8 mouse cellular contexts compared by ENCODE assay signal in the genomic region with DNA sequence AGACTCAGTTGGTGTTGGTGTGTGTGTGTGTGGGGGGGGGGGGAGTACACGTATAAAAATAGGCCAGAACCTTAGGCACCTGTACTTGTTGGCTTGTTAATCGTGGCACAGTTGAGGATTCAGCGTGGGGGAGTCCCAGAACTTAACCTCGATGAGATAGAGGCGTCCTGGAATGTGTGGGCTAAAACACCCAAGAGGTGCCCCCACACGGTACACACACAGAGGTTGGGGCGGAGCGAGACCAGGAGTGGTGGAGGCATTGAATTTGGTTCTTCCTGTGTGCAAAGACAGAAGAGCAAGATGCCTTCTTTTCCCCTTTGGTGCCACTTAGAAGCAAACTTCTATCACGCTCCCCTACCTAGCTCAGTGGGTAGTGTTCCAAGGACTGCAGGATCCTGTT. TPM values are rescaled to one million over a fixed set of nuclear protein-coding genes. Genes with fewer than 3 reads are reported as not detected.
DNase-seq lines count a peak whose midpoint lies in the region; ATAC-seq and TF ChIP-seq lines count a peak whose summit lies in the region.

No protein-coding gene starts in this region.

- TF ChIP-seq EP300 in lung, postnatal 0 days (IDR thresholded peaks at IDR 0.05): no peak

- no peak for DNase-seq in lung, postnatal 0 days (ENCODE audit: low spot score)
- no peak for DNase-seq in lung, postnatal 36 days
- DNase-seq in thymus, adult 18-20 months: peak; percentile 26 to 30
- DNase-seq in right cerebral cortex, postnatal 25 days: no peak
- DNase-seq in adrenal gland, adult 8-10 months: no peak
- DNase-seq in adrenal gland, adult 2 months: no peak

- H3K27ac ChIP-seq in lung, postnatal 0 days (ENCODE audit: low read length): no peak overlapping the region
- H3K27ac ChIP-seq in embryonic facial prominence, embryonic 15.5 days (replicated peaks): no peak overlapping the region
- H3K27ac ChIP-seq in limb, embryonic 15.5 days: peak overlapping the region; percentile 68

- peak; percentile 4; the same call in 1 of the 2 replicates for ATAC-seq in lung, postnatal 0 days
- ATAC-seq in embryonic facial prominence, embryonic 15.5 days (ENCODE audit: insufficient number of reproducible peaks, low FRiP score, low TSS enrichment, low read depth): no peak
- ATAC-seq in limb, embryonic 15.5 days (ENCODE audit: insufficient number of reproducible peaks, low FRiP score, low TSS enrichment, low read depth): no peak

- peak overlapping the region; percentile 43; the same call in 1 of the 2 replicates for H3K4me3 ChIP-seq in lung, postnatal 0 days (ENCODE audit: low read depth, low read length)
- H3K4me3 ChIP-seq in embryonic facial prominence, embryonic 15.5 days (replicated peaks): peak overlapping the region; percentile 55
- peak overlapping the region; percentile 52 for H3K4me3 ChIP-seq in limb, embryonic 15.5 days

- TF ChIP-seq CTCF in lung, postnatal 0 days (IDR thresholded peaks at IDR 0.05): no peak

- no peaks in the 10 kb centered on the region for H3K4me1 ChIP-seq in lung, postnatal 0 days (ENCODE audit: insufficient read depth, low read depth, low read length)
- H3K4me1 ChIP-seq in embryonic facial prominence, embryonic 15.5 days: 0 out of 2 replicates have a peak, but pooled peaks cover 3% of the 10 kb centered on the region
- H3K4me1 ChIP-seq in limb, embryonic 15.5 days: 0 out of 2 replicates have a peak, but pooled peaks cover 4% of the 10 kb centered on the region

- H3K27me3 ChIP-seq in lung, postnatal 0 days (replicated peaks; ENCODE audit: insufficient read depth, low read length): no peaks in the 10 kb centered on the region
- H3K27me3 ChIP-seq in embryonic facial prominence, embryonic 15.5 days: 0 out of 2 replicates have a peak, but pooled peaks cover 4% of the 10 kb centered on the region
- no peaks in the 10 kb centered on the region for H3K27me3 ChIP-seq in limb, embryonic 15.5 days

- 54% methylated on average over 8 of the region's 9 CpGs for WGBS in lung, postnatal 0 days
- WGBS in embryonic facial prominence, embryonic 15.5 days: 47% methylated on average over 9 of the region's 9 CpGs
- 41% methylated on average over 9 of the region's 9 CpGs for WGBS in limb, embryonic 15.5 days

- H3K9ac ChIP-seq in lung, postnatal 0 days (replicated peaks; ENCODE audit: low read depth): no peak overlapping the region
- H3K9ac ChIP-seq in embryonic facial prominence, embryonic 15.5 days: 0 out of 2 replicates have a peak overlapping the region, but pooled peaks have one; percentile 18
- peak overlapping the region; percentile 39; the same call in 1 of the 2 replicates for H3K9ac ChIP-seq in limb, embryonic 15.5 days

- H3K9me3 ChIP-seq in lung, postnatal 0 days (ENCODE audit: low read length): no peaks in the 10 kb centered on the region
- H3K9me3 ChIP-seq in embryonic facial prominence, embryonic 15.5 days (replicated peaks): no peaks in the 10 kb centered on the region
- H3K9me3 ChIP-seq in limb, embryonic 15.5 days: no peaks in the 10 kb centered on the region

- H3K4me2 ChIP-seq in lung, postnatal 0 days (replicated peaks; ENCODE audit: low read depth, low read length): peak overlapping the region; percentile 71
- peak overlapping the region; percentile 64 for H3K4me2 ChIP-seq in embryonic facial prominence, embryonic 15.5 days (replicated peaks)
- peak overlapping the region; percentile 51 for H3K4me2 ChIP-seq in limb, embryonic 15.5 days

- no peaks in the 10 kb centered on the region for H3K36me3 ChIP-seq in lung, postnatal 0 days (ENCODE audit: insufficient read depth, low read length)
- H3K36me3 ChIP-seq in embryonic facial prominence, embryonic 15.5 days: no peaks in the 10 kb centered on the region
- H3K36me3 ChIP-seq in limb, embryonic 15.5 days: no peaks in the 10 kb centered on the region

RNA-seq across cellular contexts. Expression of a gene that starts 1.2 kb away (rescaled TPM):
- 2.4 and 3.1 TPM in 2 replicates for polyA plus RNA-seq in lung, postnatal 0 days (2015; fragmentation: Nextera tagmentation; extraction: Ambion mirVana)
- polyA plus RNA-seq in embryonic facial prominence, embryonic 15.5 days (2015; fragmentation: Nextera tagmentation; extraction: Ambion mirVana): 10.2 and 10.4 TPM in 2 replicates
- 15.2 and 16.2 TPM in 2 replicates for polyA plus RNA-seq in limb, embryonic 15.5 days (2015; fragmentation: Nextera tagmentation; extraction: Ambion mirVana)
- total RNA-seq in adrenal gland, adult 8-10 months (2022): 1 to 10 TPM; 2.8 to 5.8 (median 3.9) TPM
- total RNA-seq in adrenal gland, adult 2 months (2021): 1 to 10 TPM; 2.3 to 4.7 TPM
- 0.74 and 0.98 TPM in 2 replicates for polyA plus RNA-seq in adrenal gland, adult 2 months (2012; rRNA removed)

Comparison
In these comparisons a context has a peak if more than half of its experiments do, and no peak if none do; other contexts are left out.
1. DNase-seq: peak in thymus, adult 18-20 months (2 of 2); none in lung, postnatal 0 days (single experiment), lung, postnatal 36 days (single experiment), right cerebral cortex, postnatal 25 days (single experiment), adrenal gland, adult 8-10 months (single experiment) and adrenal gland, adult 2 months (single experiment).
2. Peak in every context shown above with its lines, with median percentiles within 50 percentile points of each other: H3K4me2 ChIP-seq and H3K4me3 ChIP-seq.